Mouse (Mus musculus) skeletal muscle tissue, postnatal 0 days (tissue): ENCODE results near the gene Ankrd26. TPM values are rescaled to one million over a fixed set of nuclear protein-coding genes. Genes with fewer than 3 reads are reported as not detected.

Source experiments
- polyA plus RNA-seq: library from polyadenylated mRNA; unstranded; fragments of >200 nt; fragmentation: Nextera tagmentation; extraction: Ambion mirVana; gene quantifications from 2 replicates; pipeline ENCODE4 v1.2.1, GENCODE M21; 2015

The Ankrd26 gene
- polyA plus RNA-seq = 4.2 and 5.3 TPM in 2 replicates

GRCm38 (mm10) chr6:118561745-118562609, at the start of gene Ankrd26:
TSS of gene Ankrd26 (minus strand) at chr6:118562226.

GRCm38 (mm10) chr6:118478957-118479708, 82.9 kb downstream of the Ankrd26 start, which contains the start of gene Zfp9:
TSS of gene Zfp9 (minus strand) at chr6:118479320.

GRCm38 (mm10) chr6:118455042-118455631, 106.9 kb downstream of the Ankrd26 start, which contains the start of gene Zfp248:
TSS of gene Zfp248 (minus strand) at chr6:118455528.

Other genes starting within 250 kb of the Ankrd26 start
- gene Bms1, start 142.8 kb downstream of the Ankrd26 start, polyA plus RNA-seq = 13.0 and 13.7 TPM in 2 replicates
- gene Zfp248, start 106.7 kb downstream of the Ankrd26 start, polyA plus RNA-seq = 2.3 and 2.4 TPM in 2 replicates
- 5.8 and 5.9 TPM in 2 replicates for gene Zfp9, start 82.9 kb downstream of the Ankrd26 start, polyA plus RNA-seq